Mouse (Mus musculus) frontal cortex, adult 2 months (tissue): ENCODE data around the gene Hirip3. TPM values are rescaled to one million over a fixed set of nuclear protein-coding genes. Genes with fewer than 3 reads are reported as not detected.

Experiments
- DNase-seq, 2 experiments: peaks; one replicate each; pipeline ENCODE4 v3.0.0; 2022; ENCODE audit warnings: low spot score in 1 of 2; ENCODE audit errors: extremely low spot score in 1 of 2
- polyA plus RNA-seq: library from polyadenylated mRNA; depleted of rRNA; stranded (reverse); fragments of >200 nt; gene quantifications from 2 replicates; pipeline ENCODE4 v1.2.3, GENCODE M21; 2012

Hirip3 gene
- polyA plus RNA-seq, 1 experiment: 92.5 TPM

GRCm38 (mm10) chr7:126851192-126851591 lies 10.6 kb upstream of the Hirip3 start:
- DNase-seq: no peak

- DNase-seq: no peak
Measured at GRCm38 (mm10) chr7:126853454-126853853, 8.3 kb upstream of the Hirip3 start.

GRCm38 (mm10) chr7:126855641-126856040 lies 6.1 kb upstream of the Hirip3 start:
- no peak for DNase-seq

- DNase-seq: no peak
Measured at GRCm38 (mm10) chr7:126856741-126857420, 4.9 kb upstream of the Hirip3 start.

- DNase-seq: no peak
Measured at GRCm38 (mm10) chr7:126860987-126861386, 785 bp upstream of the Hirip3 start.

GRCm38 (mm10) chr7:126862147-126862784 lies 494 bp downstream of the Hirip3 start, which contains the start of gene Ino80e:
Ino80e (minus strand) TSS chr7:126862377.
- DNase-seq: peak; percentile 85 to 97

GRCm38 (mm10) chr7:126863791-126864190 lies 2.0 kb downstream of the Hirip3 start:
- DNase-seq: no peak

GRCm38 (mm10) chr7:126867534-126867933 lies 5.8 kb downstream of the Hirip3 start:
- no peak for DNase-seq

- no peak for DNase-seq
Measured at GRCm38 (mm10) chr7:126868003-126868402, 6.2 kb downstream of the Hirip3 start.

GRCm38 (mm10) chr7:126869780-126870519 lies 8.2 kb downstream of the Hirip3 start:
- no peak for DNase-seq

- no peak for DNase-seq
Measured at GRCm38 (mm10) chr7:126870520-126870891, 8.7 kb downstream of the Hirip3 start.

GRCm38 (mm10) chr7:126877239-126877638 lies 15.5 kb downstream of the Hirip3 start:
- DNase-seq: no peak

GRCm38 (mm10) chr7:126881040-126881439 lies 19.3 kb downstream of the Hirip3 start:
- DNase-seq: no peak

GRCm38 (mm10) chr7:126883731-126884181 lies 22.0 kb downstream of the Hirip3 start:
- DNase-seq: no peak

- peak; percentile 97 to 99 for DNase-seq
Measured at GRCm38 (mm10) chr7:126884286-126885164, 22.8 kb downstream of the Hirip3 start, which contains the start of gene Taok2. Taok2 (minus strand) TSS chr7:126884703.

GRCm38 (mm10) chr7:126887281-126887680 lies 25.5 kb downstream of the Hirip3 start:
- DNase-seq: no peak

- no peak for DNase-seq
Measured at GRCm38 (mm10) chr7:126888852-126889251, 27.1 kb downstream of the Hirip3 start.

- no peak for DNase-seq
Measured at GRCm38 (mm10) chr7:126896912-126897311, 35.1 kb downstream of the Hirip3 start.

GRCm38 (mm10) chr7:126897390-126898101 lies 35.8 kb downstream of the Hirip3 start:
- DNase-seq: no peak
